Mouse (Mus musculus) CH12.LX (cell line): ENCODE results near the gene Tnnt2. TPM values are rescaled to one million over a fixed set of nuclear protein-coding genes. Genes with fewer than 3 reads are reported as not detected.

ENCODE experiments used
- DNase-seq: peaks from one replicate; pipeline ENCODE4 v3.0.0-alpha.2; 2013; ENCODE audit errors: extremely low read depth
- H3K27ac ChIP-seq: 2 replicates; pipeline ENCODE4 v1.5.1; 2012; ENCODE audit warnings: low read depth, mild to moderate bottlenecking, control low read depth, moderate library complexity; ENCODE audit not compliant: insufficient read depth
- H3K27me3 ChIP-seq: replicated peaks from 2 replicates; pipeline ENCODE3; 2012; ENCODE audit warnings: inconsistent platforms
- H3K36me3 ChIP-seq, 2 experiments: replicated peaks in 1 of 2; 2 replicates each; pipeline versions ENCODE3 to v1.6.1; 2012; ENCODE audit warnings: inconsistent platforms in 1 of 2, low read length in 1 of 2, mild to moderate bottlenecking in 1 of 2, mixed read lengths in 1 of 2, moderate library complexity in 1 of 2; ENCODE audit not compliant: control insufficient read depth in 1 of 2, insufficient read depth in 1 of 2
- H3K4me1 ChIP-seq, 2 experiments: 2 replicates each; pipeline ENCODE4 v1.6.1; 2012; ENCODE audit warnings: inconsistent platforms in 1 of 2, moderate library complexity in 1 of 2; ENCODE audit not compliant: insufficient read depth in 2 of 2, control insufficient read depth in 1 of 2
- H3K4me2 ChIP-seq: 2 replicates; pipeline ENCODE4 v1.6.1; 2012; ENCODE audit warnings: low read depth, mild to moderate bottlenecking, control low read depth; ENCODE audit not compliant: poor library complexity, insufficient read depth, severe bottlenecking
- H3K4me3 ChIP-seq, 3 experiments: fragments of 150-350 bp in 1 of 3; sonication (generic) in 1 of 3; replicated peaks in 1 of 3; 2 replicates each; pipeline versions ENCODE3 to v1.5.1; 2011 to 2012; ENCODE audit warnings: low read depth in 2 of 3, low read length in 2 of 3, mild to moderate bottlenecking in 2 of 3, moderate library complexity in 2 of 3, control low read depth in 1 of 3, improper control_type of control experiment in 1 of 3, inconsistent platforms in 1 of 3, mixed read lengths in 1 of 3; ENCODE audit not compliant: poor library complexity in 1 of 3
- H3K79me2 ChIP-seq: replicated peaks from 2 replicates; pipeline ENCODE4 v1.6.1; 2012; ENCODE audit warnings: mild to moderate bottlenecking, moderate library complexity; ENCODE audit not compliant: control insufficient read depth, poor library complexity, insufficient read depth, severe bottlenecking; ENCODE audit errors: extremely low read depth
- H3K9ac ChIP-seq: 2 replicates; pipeline ENCODE4 v1.6.1; 2012; ENCODE audit warnings: low read depth, mild to moderate bottlenecking, control low read depth, moderate library complexity; ENCODE audit not compliant: insufficient read depth
- H3K9me3 ChIP-seq: replicated peaks from 2 replicates; pipeline ENCODE3; 2012; ENCODE audit warnings: low read length, inconsistent platforms, mixed read lengths
- CTCF ChIP-seq, 2 experiments: IDR thresholded peaks in 1 of 2; conservative IDR thresholded peaks in 1 of 2; 2 replicates each; pipeline ENCODE4 v1.5.1; 2011 to 2012; ENCODE audit warnings: low read depth in 2 of 2, low read length in 2 of 2, improper control_type of control experiment in 1 of 2, inconsistent platforms in 1 of 2, mild to moderate bottlenecking in 1 of 2, moderate library complexity in 1 of 2
- E2F4 ChIP-seq: IDR thresholded peaks from 2 replicates; pipeline ENCODE4 v1.6.1; 2011; ENCODE audit warnings: low read depth, low read length, improper control_type of control experiment; ENCODE audit not compliant: insufficient replicate concordance
- IRF4 ChIP-seq: IDR thresholded peaks from 2 replicates; pipeline ENCODE4 v1.6.1; 2014; ENCODE audit warnings: low read depth, mild to moderate bottlenecking, inconsistent platforms, low read length, improper control_type of control experiment
- JUN ChIP-seq: IDR thresholded peaks from 2 replicates; pipeline ENCODE4 v1.6.1; 2011; ENCODE audit warnings: low read depth, mild to moderate bottlenecking, low read length, improper control_type of control experiment, moderate library complexity; ENCODE audit not compliant: insufficient read depth
- JUND ChIP-seq: conservative IDR thresholded peaks from 2 replicates; pipeline ENCODE4 v1.6.1; 2011; ENCODE audit warnings: low read depth, low read length, improper control_type of control experiment
- MEF2A ChIP-seq: IDR thresholded peaks from 2 replicates; pipeline ENCODE4 v1.6.1; 2014; ENCODE audit warnings: low read depth, mild to moderate bottlenecking, inconsistent platforms, low read length, improper control_type of control experiment, borderline replicate concordance
- MYC ChIP-seq: IDR thresholded peaks from 2 replicates; pipeline ENCODE4 v1.6.1; 2011; ENCODE audit warnings: low read depth, mild to moderate bottlenecking, improper control_type of control experiment, low read length
- PAX5 ChIP-seq: IDR thresholded peaks from 2 replicates; pipeline ENCODE4 v1.6.1; 2012; ENCODE audit warnings: low read length, inconsistent platforms, mixed read lengths
- POLR2A ChIP-seq: IDR thresholded peaks from 2 replicates; pipeline ENCODE4 v1.6.1; 2011; ENCODE audit warnings: low read depth, mild to moderate bottlenecking, improper control_type of control experiment, low read length
- RAD21 ChIP-seq: IDR thresholded peaks from 2 replicates; pipeline ENCODE4 v1.6.1; 2011; ENCODE audit warnings: low read depth, mild to moderate bottlenecking, low read length, improper control_type of control experiment, moderate library complexity
- RCOR1 ChIP-seq: conservative IDR thresholded peaks from 2 replicates; pipeline ENCODE4 v1.6.1; 2012; ENCODE audit warnings: low read depth, mild to moderate bottlenecking, inconsistent platforms, low read length, improper control_type of control experiment
- SIN3A ChIP-seq: IDR thresholded peaks from 2 replicates; pipeline ENCODE4 v1.6.1; 2012; ENCODE audit warnings: low read length, improper control_type of control experiment, inconsistent platforms
- UBTF ChIP-seq: IDR thresholded peaks from 2 replicates; pipeline ENCODE4 v1.6.1; 2012; ENCODE audit warnings: low read depth, mild to moderate bottlenecking, inconsistent platforms, low read length, improper control_type of control experiment, moderate library complexity
- USF2 ChIP-seq: conservative IDR thresholded peaks from 2 replicates; pipeline ENCODE4 v1.6.1; 2011; ENCODE audit warnings: low read depth, low read length, improper control_type of control experiment
- ZC3H11A ChIP-seq: IDR thresholded peaks from 2 replicates; pipeline ENCODE4 v1.6.1; 2012; ENCODE audit warnings: low read depth, mild to moderate bottlenecking, inconsistent platforms, low read length, improper control_type of control experiment
- ZKSCAN1 ChIP-seq: IDR thresholded peaks from 2 replicates; pipeline ENCODE4 v1.6.1; 2012; ENCODE audit warnings: low read depth, inconsistent platforms, low read length, improper control_type of control experiment, borderline replicate concordance
- ZMIZ1 ChIP-seq: IDR thresholded peaks from 2 replicates; pipeline ENCODE4 v1.6.1; 2012; ENCODE audit warnings: low read depth, mild to moderate bottlenecking, inconsistent platforms, low read length, improper control_type of control experiment
- dilution Hi-C: fragments of 300-500 bp; cut with MboI; formaldehyde crosslinking; loops from 2 replicates; pipeline ENCODE4 v1.14.3; 2020; ENCODE audit warnings: low sequenced_read_pairs; ENCODE audit not compliant: extremely low pct_unique_long_range_greater_than_20kb, extremely low pct_ligation_motif_present
- in situ Hi-C: fragments of 300-500 bp; cut with MboI; formaldehyde crosslinking; loops from 3 replicates; pipeline ENCODE4 v1.14.3; 2019; ENCODE audit warnings: low sequenced_read_pairs, low pct_ligation_motif_present, low pct_unique_long_range_greater_than_20kb, mixed read lengths
- polyA plus RNA-seq: library from polyadenylated mRNA; unstranded; fragments of >175 nt; gene quantifications from 2 replicates; pipeline ENCODE4 v1.2.1, GENCODE M21; 2012; ENCODE audit warnings: low read depth; ENCODE audit not compliant: insufficient read length
- total RNA-seq, 2 experiments: library from RNA; depleted of rRNA; stranded (reverse); fragments of 300-350 nt in 1 of 2; fragments of >200 nt in 1 of 2; gene quantifications; 2 replicates each; pipeline ENCODE4 v1.2.3; 2012 to 2014

Tnnt2 gene
- total and polyA plus RNA-seq, 3 experiments, result 3.6 to 31.1 (median 8.6) TPM

- dilution Hi-C loops (no loop called here), in situ Hi-C loops (no loop called here)
- Histone ChIP-seq H3K79me2 (no peaks in the 10 kb centered on the region), H3K4me1 (peaks cover 3 to 24% of the 10 kb centered on the region in 2 experiments; a peak in 3 of 4 replicates), H3K27ac (no peak overlapping the region), H3K9ac (no peak overlapping the region)
- DNase-seq, result no peak
- TF ChIP-seq IRF4 (no peak), E2F4 (no peak), POLR2A (no peak), ZC3H11A (no peak), RAD21 (no peak), MEF2A (no peak), USF2 (no peak), PAX5 (no peak), SIN3A (no peak), CTCF (conservative IDR thresholded peaks at IDR 0.05 in 1 of 2, IDR thresholded peaks at IDR 0.05 in 1 of 2; ENCODE audit: low read depth in 2 of 2, low read length in 2 of 2) (no peak), UBTF (no peak), RCOR1 (no peak), ZKSCAN1 (no peak), JUN (no peak), JUND (no peak), MYC (no peak)
- TF ChIP-seq, all 38 proteins: peak for 0
- H3K9me3 ChIP-seq, result no peaks in the 10 kb centered on the region
- H3K4me2 ChIP-seq, result no peak overlapping the region
- peaks cover 70% of the 10 kb centered on the region for H3K27me3 ChIP-seq
- no peaks in the 10 kb centered on the region for H3K36me3 ChIP-seq
- H3K4me3 ChIP-seq, result no peak overlapping the region
These were observed 24.9 kb downstream of the Tnnt2 start for GRCm38 (mm10) chr1:135861091-135861490.

- no peak overlapping the region for H3K27ac ChIP-seq
- no peaks in the 10 kb centered on the region for H3K9me3 ChIP-seq
- no peak overlapping the region for H3K4me3 ChIP-seq
- in situ Hi-C loops, result no loop called here
- no peaks in the 10 kb centered on the region for H3K79me2 ChIP-seq
- peaks cover 3 to 24% of the 10 kb centered on the region in 2 experiments; a peak in 3 of 4 replicates for H3K4me1 ChIP-seq
- H3K27me3 ChIP-seq, result peaks cover 78% of the 10 kb centered on the region
- no peak for DNase-seq
- H3K36me3 ChIP-seq, result no peaks in the 10 kb centered on the region
- no peak overlapping the region for H3K4me2 ChIP-seq
- dilution Hi-C loops, result no loop called here
- no peak for TF ChIP-seq JUN
- TF ChIP-seq ZMIZ1, result no peak
- H3K9ac ChIP-seq, result no peak overlapping the region
These were observed 25.9 kb downstream of the Tnnt2 start for GRCm38 (mm10) chr1:135861980-135862552.
